Mouse (Mus musculus): Measurements from ENCODE around the gene Foxl1. TPM values are rescaled to one million over a fixed set of nuclear protein-coding genes. Genes with fewer than 3 reads are reported as not detected.

The Foxl1 gene
- total and polyA plus RNA-seq, 2 experiments from 2014 or later = 0.21 to 0.58 TPM

- Histone ChIP-seq H3K4me1 (ENCODE audit: insufficient read depth, low read length) (no peaks in the 10 kb centered on the region), H3K27me3 (ENCODE audit: insufficient read depth, low read length) (peaks cover 48% of the 10 kb centered on the region), H3K9ac (replicated peaks; ENCODE audit: low read length) (no peak overlapping the region), H3K36me3 (ENCODE audit: insufficient read depth, low read length) (no peaks in the 10 kb centered on the region), H3K4me2 (ENCODE audit: low read depth, low read length) (no peak overlapping the region), H3K4me3 (ENCODE audit: low read length) (no peak overlapping the region), H3K27ac (no peak overlapping the region), H3K9me3 (ENCODE audit: low read length) (no peaks in the 10 kb centered on the region)
- ATAC-seq (peak; percentile 53), DNase-seq (ENCODE audit: low spot score) (peak; percentile 95)
- peak; percentile 99 for TF ChIP-seq CTCF (IDR thresholded peaks at IDR 0.05; ENCODE audit: low read depth)
- WGBS = under 1% methylated on average over 21 of the region's 21 CpGs
Observed at GRCm38 (mm10) chr8:121113261-121113660, 14.5 kb upstream of the Foxl1 start.

- Histone ChIP-seq H3K9me3 (ENCODE audit: low read length) (no peaks in the 10 kb centered on the region), H3K9ac (replicated peaks; ENCODE audit: low read length) (no peak overlapping the region), H3K4me2 (ENCODE audit: low read depth, low read length) (no peak overlapping the region), H3K27me3 (ENCODE audit: insufficient read depth, low read length) (peaks cover 67% of the 10 kb centered on the region), H3K27ac (no peak overlapping the region), H3K36me3 (ENCODE audit: insufficient read depth, low read length) (no peaks in the 10 kb centered on the region), H3K4me3 (ENCODE audit: low read length) (peak overlapping the region; percentile 17; the same call in 1 of the 2 replicates), H3K4me1 (ENCODE audit: insufficient read depth, low read length) (no peaks in the 10 kb centered on the region)
- DNase-seq (ENCODE audit: low spot score) (no peak), ATAC-seq (no peak)
- under 1% methylated on average over 25 of the region's 25 CpGs for WGBS
- TF ChIP-seq CTCF (IDR thresholded peaks at IDR 0.05; ENCODE audit: low read depth) = no peak
Observed at GRCm38 (mm10) chr8:121115136-121115535, 12.6 kb upstream of the Foxl1 start.

- Histone ChIP-seq H3K36me3 (ENCODE audit: insufficient read depth, low read length) (no peaks in the 10 kb centered on the region), H3K4me3 (ENCODE audit: low read length) (peak within 1 kb of the TSS; percentile 26), H3K9ac (replicated peaks; ENCODE audit: low read length) (no peak within 1 kb of the TSS), H3K27ac (no peak within 1 kb of the TSS), H3K4me2 (ENCODE audit: low read depth, low read length) (peak within 1 kb of the TSS; percentile 52), H3K4me1 (ENCODE audit: insufficient read depth, low read length) (no peaks in the 10 kb centered on the region), H3K9me3 (ENCODE audit: low read length) (no peaks in the 10 kb centered on the region), H3K27me3 (ENCODE audit: insufficient read depth, low read length) (peaks cover 74% of the 10 kb centered on the region)
- ATAC-seq (0 out of 2 replicates have a peak, but pooled peaks have one; percentile 57), DNase-seq (ENCODE audit: low spot score) (peak; percentile 85)
- no peak for TF ChIP-seq CTCF (IDR thresholded peaks at IDR 0.05; ENCODE audit: low read depth)
- under 1% methylated on average over 25 of the region's 25 CpGs for WGBS
Observed at GRCm38 (mm10) chr8:121115948-121116347, 11.8 kb upstream of the Foxl1 start, which contains the start of gene Foxc2. TSS of gene Foxc2 (plus strand) at chr8:121116171.

- ATAC-seq = no peak
Observed at GRCm38 (mm10) chr8:121116591-121117185, 11.1 kb upstream of the Foxl1 start.

GRCm38 (mm10) chr8:121117186-121117651, 10.5 kb upstream of the Foxl1 start:
- H3K27ac ChIP-seq = no peak overlapping the region
- no peak for ATAC-seq
- H3K27me3 ChIP-seq (ENCODE audit: insufficient read depth, low read length) = peaks cover 85% of the 10 kb centered on the region
- peak; percentile 35 for DNase-seq (ENCODE audit: low spot score)
- no peak overlapping the region for H3K9ac ChIP-seq (replicated peaks; ENCODE audit: low read length)
- H3K9me3 ChIP-seq (ENCODE audit: low read length) = no peaks in the 10 kb centered on the region
- no peak for TF ChIP-seq CTCF (IDR thresholded peaks at IDR 0.05; ENCODE audit: low read depth)
- peak overlapping the region; percentile 26 for H3K4me3 ChIP-seq (ENCODE audit: low read length)
- no peaks in the 10 kb centered on the region for H3K4me1 ChIP-seq (ENCODE audit: insufficient read depth, low read length)
- H3K4me2 ChIP-seq (ENCODE audit: low read depth, low read length) = peak overlapping the region; percentile 0
- under 1% methylated on average over 55 of the region's 62 CpGs for WGBS
- H3K36me3 ChIP-seq (ENCODE audit: insufficient read depth, low read length) = no peaks in the 10 kb centered on the region

More at GRCm38 (mm10) chr8:121116591-121117185, 11.1 kb upstream of the Foxl1 start:
- no peak for TF ChIP-seq CTCF (IDR thresholded peaks at IDR 0.05; ENCODE audit: low read depth)
- peak overlapping the region; percentile 52 for H3K4me2 ChIP-seq (ENCODE audit: low read depth, low read length)
- no peak overlapping the region for H3K27ac ChIP-seq
- H3K27me3 ChIP-seq (ENCODE audit: insufficient read depth, low read length) = peaks cover 81% of the 10 kb centered on the region
- no peaks in the 10 kb centered on the region for H3K9me3 ChIP-seq (ENCODE audit: low read length)
- no peak overlapping the region for H3K9ac ChIP-seq (replicated peaks; ENCODE audit: low read length)
- no peak for DNase-seq (ENCODE audit: low spot score)
- peak overlapping the region; percentile 26 for H3K4me3 ChIP-seq (ENCODE audit: low read length)
- 2% methylated on average over 55 of the region's 55 CpGs for WGBS
- H3K4me1 ChIP-seq (ENCODE audit: insufficient read depth, low read length) = no peaks in the 10 kb centered on the region
- no peaks in the 10 kb centered on the region for H3K36me3 ChIP-seq (ENCODE audit: insufficient read depth, low read length)

- TF ChIP-seq CTCF (IDR thresholded peaks at IDR 0.05; ENCODE audit: low read depth) = no peak
- H3K36me3 ChIP-seq (ENCODE audit: insufficient read depth, low read length) = no peaks in the 10 kb centered on the region
- no peak overlapping the region for H3K9ac ChIP-seq (replicated peaks; ENCODE audit: low read length)
- no peak overlapping the region for H3K4me2 ChIP-seq (ENCODE audit: low read depth, low read length)
- H3K27ac ChIP-seq = no peak overlapping the region
- H3K4me3 ChIP-seq (ENCODE audit: low read length) = peak overlapping the region; percentile 26
- ATAC-seq = no peak
- no peaks in the 10 kb centered on the region for H3K4me1 ChIP-seq (ENCODE audit: insufficient read depth, low read length)
- no peaks in the 10 kb centered on the region for H3K9me3 ChIP-seq (ENCODE audit: low read length)
- DNase-seq (ENCODE audit: low spot score) = no peak
- WGBS = 1% methylated on average over 27 of the region's 28 CpGs
- H3K27me3 ChIP-seq (ENCODE audit: insufficient read depth, low read length) = peaks cover 90% of the 10 kb centered on the region
Observed at GRCm38 (mm10) chr8:121117906-121118305, 9.8 kb upstream of the Foxl1 start.
